Mouse (Mus musculus) neural tube, embryonic 11.5 days (tissue): ENCODE measurements around the gene D930048N14Rik. TPM values are rescaled to one million over a fixed set of nuclear protein-coding genes. Genes with fewer than 3 reads are reported as not detected.
"Not testable (repeated sequence)": the region's sequence is repeated elsewhere in the genome, so short reads cannot be mapped to it uniquely, and the experiment has no call there.

Source experiments
- ATAC-seq: fragments of 200-750 bp; cut with Nextera tagmentation; 2 replicates; pipeline ENCODE4 v1.8.0; 2017; ENCODE audit warnings: moderate number of reproducible peaks, mild to moderate bottlenecking, moderate TSS enrichment, moderate library complexity; ENCODE audit not compliant: insufficient read depth, low FRiP score, low TSS enrichment
- DNase-seq: peaks from one replicate; pipeline ENCODE4 v3.0.0-alpha.2; 2015; ENCODE audit warnings: low spot score
- H3K27ac ChIP-seq: fragments of 300-500 bp; sonication (generic); 2 replicates; pipeline ENCODE4 v1.5.1; 2014; ENCODE audit warnings: low read depth, mild to moderate bottlenecking, low read length
- H3K27me3 ChIP-seq: fragments of 300-500 bp; sonication (generic); 2 replicates; pipeline ENCODE4 v1.6.1; 2014; ENCODE audit warnings: mild to moderate bottlenecking, low read length, mixed read lengths; ENCODE audit not compliant: control insufficient read depth, insufficient read depth
- H3K36me3 ChIP-seq: fragments of 300-500 bp; sonication (generic); 2 replicates; pipeline ENCODE4 v1.6.1; 2014; ENCODE audit warnings: mild to moderate bottlenecking, low read length, moderate library complexity, mixed read lengths; ENCODE audit not compliant: control insufficient read depth, insufficient read depth
- H3K4me1 ChIP-seq: fragments of 300-500 bp; sonication (generic); 2 replicates; pipeline ENCODE4 v1.6.1; 2014; ENCODE audit warnings: low read length, mixed read lengths; ENCODE audit not compliant: control insufficient read depth, insufficient read depth
- H3K4me2 ChIP-seq: fragments of 300-500 bp; sonication (generic); 2 replicates; pipeline ENCODE4 v1.6.1; 2014; ENCODE audit warnings: low read depth, mild to moderate bottlenecking, moderate library complexity
- H3K4me3 ChIP-seq: fragments of 300-500 bp; sonication (generic); 2 replicates; pipeline ENCODE4 v1.5.1; 2014; ENCODE audit warnings: low read depth, low read length
- H3K9ac ChIP-seq: fragments of 300-500 bp; sonication (generic); 2 replicates; pipeline ENCODE4 v1.6.1; 2014; ENCODE audit warnings: mild to moderate bottlenecking, low read length
- H3K9me3 ChIP-seq: fragments of 300-500 bp; sonication (generic); 2 replicates; pipeline ENCODE4 v1.6.1; 2016; ENCODE audit warnings: low read length; ENCODE audit not compliant: control insufficient read depth
- WGBS: fragments of 180-500 bp; shearing (Covaris S2); extraction: QIAGEN DNeasy Blood & Tissue Kit; methylation state at CpG from one replicate; pipeline ENCODE4 v1.1.7; 2014; 5-methylcytosine and 5-hydroxymethylcytosine counted together
- polyA plus RNA-seq: library from polyadenylated mRNA; unstranded; fragments of >200 nt; fragmentation: Nextera tagmentation; extraction: Ambion mirVana; gene quantifications from 2 replicates; pipeline ENCODE4 v1.2.1, GENCODE M21; 2014

The D930048N14Rik gene
- polyA plus RNA-seq, 1 experiment from 2014 or later, result 0.74 TPM

- Histone ChIP-seq H3K9ac (peak within 1 kb of the TSS; percentile 78), H3K9me3 (no peaks in the 10 kb centered on the region), H3K4me2 (peak within 1 kb of the TSS; percentile 64), H3K27ac (peak within 1 kb of the TSS; percentile 94), H3K36me3 (peaks cover 3% of the 10 kb centered on the region; the same call in 1 of the 2 replicates), H3K4me1 (peaks cover 6% of the 10 kb centered on the region; the same call in 1 of the 2 replicates), H3K27me3 (no peaks in the 10 kb centered on the region), H3K4me3 (peak within 1 kb of the TSS; percentile 54)
- ATAC-seq (peak; percentile 98), DNase-seq (peak; percentile 100)
- WGBS, result under 1% methylated on average over 60 of the region's 60 CpGs
Measured at GRCm38 (mm10) chr11:51688330-51689328, 37.9 kb downstream of the D930048N14Rik start, which contains the start of gene 0610009B22Rik. Gene 0610009B22Rik, minus strand, starts transcription at chr11:51688874.

- H3K4me2 ChIP-seq, result peak overlapping the region; percentile 61
- peak overlapping the region; percentile 94 for H3K27ac ChIP-seq
- WGBS, result 22% methylated on average over 6 of the region's 6 CpGs
- peaks cover 6% of the 10 kb centered on the region; the same call in 1 of the 2 replicates for H3K4me1 ChIP-seq
- ATAC-seq, result no peak
- no peaks in the 10 kb centered on the region for H3K27me3 ChIP-seq
- peak; percentile 20 for DNase-seq
- H3K4me3 ChIP-seq, result peak overlapping the region; percentile 54
- H3K9me3 ChIP-seq, result no peaks in the 10 kb centered on the region
- peak overlapping the region; percentile 78 for H3K9ac ChIP-seq
- H3K36me3 ChIP-seq, result peaks cover 3% of the 10 kb centered on the region; the same call in 1 of the 2 replicates
Measured at GRCm38 (mm10) chr11:51689343-51689742, 38.6 kb downstream of the D930048N14Rik start.

- not testable (repeated sequence) for ATAC-seq
Measured at GRCm38 (mm10) chr11:51690597-51690996, 39.8 kb downstream of the D930048N14Rik start.

GRCm38 (mm10) chr11:51694984-51695383 lies 44.2 kb downstream of the D930048N14Rik start:
- H3K4me3 ChIP-seq, result no peak overlapping the region
- H3K4me1 ChIP-seq, result no peaks in the 10 kb centered on the region
- H3K9ac ChIP-seq, result no peak overlapping the region
- no peaks in the 10 kb centered on the region for H3K27me3 ChIP-seq
- H3K36me3 ChIP-seq, result peaks cover 4% of the 10 kb centered on the region; the same call in 1 of the 2 replicates
- no peak overlapping the region for H3K27ac ChIP-seq
- 95% methylated on average over 3 of the region's 3 CpGs for WGBS
- DNase-seq (no peak), ATAC-seq (no peak)
- no peak overlapping the region for H3K4me2 ChIP-seq
- no peaks in the 10 kb centered on the region for H3K9me3 ChIP-seq

More at GRCm38 (mm10) chr11:51690597-51690996, 39.8 kb downstream of the D930048N14Rik start:
- not testable (repeated sequence) for H3K9me3 ChIP-seq, H3K27me3 ChIP-seq, H3K9ac ChIP-seq, H3K27ac ChIP-seq, H3K36me3 ChIP-seq, H3K4me2 ChIP-seq, H3K4me3 ChIP-seq, H3K4me1 ChIP-seq, DNase-seq
- WGBS, result 100% methylated on average over 1 of the region's 3 CpGs

- H3K36me3 ChIP-seq, result peaks cover 10% of the 10 kb centered on the region
- H3K27ac ChIP-seq, result no peak overlapping the region
Measured at GRCm38 (mm10) chr11:51702831-51703230, 52.1 kb downstream of the D930048N14Rik start.

GRCm38 (mm10) chr11:51703379-51703998 lies 52.7 kb downstream of the D930048N14Rik start:
- Histone ChIP-seq H3K36me3 (peaks cover 14% of the 10 kb centered on the region), H3K27ac (no peak overlapping the region), H3K4me3 (no peak overlapping the region), H3K9me3 (no peaks in the 10 kb centered on the region), H3K4me2 (no peak overlapping the region), H3K4me1 (no peaks in the 10 kb centered on the region), H3K27me3 (no peaks in the 10 kb centered on the region), H3K9ac (no peak overlapping the region)
- ATAC-seq (no peak), DNase-seq (peak; percentile 31)
- 68% methylated on average over 10 of the region's 10 CpGs for WGBS

More at GRCm38 (mm10) chr11:51702831-51703230, 52.1 kb downstream of the D930048N14Rik start:
- 83% methylated on average over 3 of the region's 3 CpGs for WGBS
- no peak for DNase-seq
- ATAC-seq, result no peak
- Histone ChIP-seq H3K4me1 (no peaks in the 10 kb centered on the region), H3K9me3 (no peaks in the 10 kb centered on the region), H3K4me2 (no peak overlapping the region), H3K4me3 (no peak overlapping the region), H3K9ac (no peak overlapping the region), H3K27me3 (no peaks in the 10 kb centered on the region)

GRCm38 (mm10) chr11:51706451-51706850 lies 55.7 kb downstream of the D930048N14Rik start:
- Histone ChIP-seq H3K9ac (no peak overlapping the region), H3K9me3 (no peaks in the 10 kb centered on the region), H3K4me2 (no peak overlapping the region), H3K4me1 (no peaks in the 10 kb centered on the region), H3K27me3 (no peaks in the 10 kb centered on the region), H3K4me3 (no peak overlapping the region), H3K36me3 (peaks cover 9% of the 10 kb centered on the region), H3K27ac (no peak overlapping the region)
- no peak for ATAC-seq
- DNase-seq, result no peak
- 96% methylated on average over 10 of the region's 10 CpGs for WGBS

- H3K4me1 ChIP-seq, result no peaks in the 10 kb centered on the region
- DNase-seq (no peak), ATAC-seq (no peak)
- no peaks in the 10 kb centered on the region for H3K27me3 ChIP-seq
- no peak overlapping the region for H3K4me3 ChIP-seq
- H3K27ac ChIP-seq, result no peak overlapping the region
- no peak overlapping the region for H3K9ac ChIP-seq
- 96% methylated on average over 13 of the region's 13 CpGs for WGBS
- H3K36me3 ChIP-seq, result peaks cover 13% of the 10 kb centered on the region
- no peaks in the 10 kb centered on the region for H3K9me3 ChIP-seq
- H3K4me2 ChIP-seq, result no peak overlapping the region
Measured at GRCm38 (mm10) chr11:51707080-51707479, 56.3 kb downstream of the D930048N14Rik start.
